Mouse (Mus musculus): ENCODE measurements around the gene Rrp36.

Gene Rrp36

DNA sequence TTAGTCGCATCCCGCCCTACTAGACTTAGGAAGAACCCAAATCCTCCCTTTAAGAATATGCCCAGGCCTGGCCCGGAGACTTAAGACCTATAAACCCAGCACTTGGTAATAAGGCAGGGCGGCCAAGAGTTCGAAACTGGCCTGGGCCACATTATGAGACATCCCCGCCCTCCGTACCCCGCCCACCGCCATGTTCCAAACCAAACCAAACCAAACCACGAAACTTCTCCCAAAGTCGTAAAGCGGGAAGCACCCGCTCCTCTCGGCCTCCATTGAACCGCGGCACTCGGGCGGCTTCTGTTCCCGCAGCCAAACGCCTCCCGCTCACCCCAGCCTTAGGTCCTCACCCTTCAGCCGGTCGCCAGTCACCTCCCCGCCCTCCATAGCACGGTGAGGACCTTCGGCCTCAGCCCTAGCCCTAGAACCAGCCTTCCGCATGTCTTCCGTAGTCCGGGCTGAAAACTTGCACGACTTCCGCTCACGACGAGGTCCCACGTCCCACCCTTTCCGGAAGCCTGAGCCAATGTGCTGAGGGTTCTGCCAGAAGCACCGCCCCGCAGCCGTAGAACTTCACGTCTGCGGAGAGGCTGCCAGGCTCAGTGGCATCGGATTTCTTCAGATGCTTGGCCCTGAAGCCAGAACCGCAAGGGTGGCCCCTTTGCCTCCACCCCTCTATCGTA, at the start of gene Rrp36:
Rrp36 (minus strand) TSS at position 503 of the 680 bp plus-strand sequence.
- DNase-seq (ENCODE audit: inconsistent ontology term): peak; percentile 93

DNA sequence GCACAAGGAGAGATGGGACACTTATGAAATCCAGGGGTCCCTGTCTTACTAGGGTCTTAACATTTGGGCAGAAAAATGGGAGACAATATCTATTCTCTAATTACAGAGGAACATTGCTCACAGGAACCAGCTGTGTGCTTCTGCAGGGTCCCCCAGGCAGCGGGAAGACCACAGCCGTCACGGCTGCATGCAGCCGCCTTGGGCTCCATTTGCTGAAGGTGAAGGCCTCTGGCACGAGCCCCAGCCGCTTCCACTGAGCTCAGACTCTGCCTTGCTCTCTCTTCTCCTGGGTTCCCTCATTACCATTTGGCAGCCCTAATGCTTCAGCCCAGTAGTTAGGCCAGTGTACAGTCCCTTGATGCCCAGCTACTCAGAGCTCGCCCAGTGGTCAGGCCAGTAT, 46.9 kb upstream of the Rrp36 start:
- no peak for DNase-seq (ENCODE audit: inconsistent ontology term)

DNA sequence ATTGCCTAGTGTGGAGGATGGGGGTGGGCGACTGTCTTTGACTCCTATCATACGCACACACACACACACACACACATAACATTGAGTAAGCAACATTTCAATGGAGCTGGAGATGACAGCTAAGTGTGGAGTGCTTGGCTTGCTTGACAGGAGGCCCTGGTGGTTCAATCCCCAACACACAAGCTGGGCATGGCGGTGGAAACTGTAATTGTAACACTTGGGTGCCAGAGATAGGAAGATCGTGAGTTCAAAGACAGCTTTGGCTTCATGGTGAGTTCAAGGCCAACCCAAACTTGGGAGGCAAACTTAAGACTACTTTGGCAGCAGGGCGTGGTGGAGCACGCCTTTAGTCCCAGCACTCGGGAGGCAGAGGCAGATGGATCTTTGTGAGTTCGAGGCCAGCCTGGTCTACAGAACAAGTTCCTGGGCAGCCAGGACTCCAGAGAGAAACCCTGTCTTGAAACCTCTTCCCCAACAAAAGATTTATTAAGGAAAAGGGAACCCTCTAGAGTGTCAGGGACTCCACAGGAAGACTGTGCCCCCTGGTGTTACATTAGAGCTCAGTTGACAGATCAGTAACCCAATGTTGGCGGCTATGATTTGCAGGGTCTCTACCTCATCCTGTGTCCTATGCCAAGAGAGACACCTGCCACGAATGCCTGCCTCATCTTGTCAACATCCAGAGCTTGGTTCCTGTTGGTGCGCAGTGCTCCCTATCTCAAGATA, 40.8 kb upstream of the Rrp36 start:
- DNase-seq (ENCODE audit: inconsistent ontology term): no peak

DNA sequence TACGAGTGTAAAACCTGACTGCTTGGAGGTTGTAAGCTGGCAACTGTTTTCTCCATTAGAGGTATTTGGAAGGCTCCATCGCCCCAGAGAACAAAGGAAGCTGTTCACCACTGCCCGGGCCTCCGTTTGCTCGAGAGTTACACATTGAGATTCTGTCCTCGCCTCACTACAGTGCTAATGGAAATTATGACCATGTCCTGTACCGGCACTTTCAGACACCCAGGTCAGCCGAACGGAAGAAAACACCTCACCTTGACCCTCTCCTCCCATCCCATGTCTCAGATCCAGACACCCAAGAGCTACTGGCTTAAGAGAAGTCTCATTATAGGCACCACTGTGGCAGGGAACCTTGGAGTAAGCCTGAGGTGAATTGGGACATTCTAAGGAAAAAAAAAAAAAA, 39.7 kb upstream of the Rrp36 start:
- DNase-seq (ENCODE audit: inconsistent ontology term): no peak

DNA sequence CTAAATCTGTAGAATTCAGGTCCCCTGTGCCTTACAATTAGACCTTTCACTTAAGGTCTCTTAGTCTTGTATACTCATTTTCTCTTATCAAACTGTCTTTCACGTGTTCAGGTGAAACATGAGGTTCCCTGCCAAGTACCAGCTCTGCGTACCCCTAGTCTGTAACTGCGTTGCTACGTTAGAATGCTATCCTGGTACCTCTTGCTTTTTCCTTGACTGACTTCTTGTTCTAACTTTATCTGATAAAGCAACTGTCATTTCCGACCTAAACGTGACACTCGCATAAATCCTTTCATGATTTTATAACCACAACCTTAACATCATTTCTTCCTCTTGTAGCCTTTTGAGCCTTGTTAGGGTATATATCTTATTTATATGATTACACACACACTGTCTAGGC, 38.3 kb upstream of the Rrp36 start:
- no peak for DNase-seq (ENCODE audit: inconsistent ontology term)

DNA sequence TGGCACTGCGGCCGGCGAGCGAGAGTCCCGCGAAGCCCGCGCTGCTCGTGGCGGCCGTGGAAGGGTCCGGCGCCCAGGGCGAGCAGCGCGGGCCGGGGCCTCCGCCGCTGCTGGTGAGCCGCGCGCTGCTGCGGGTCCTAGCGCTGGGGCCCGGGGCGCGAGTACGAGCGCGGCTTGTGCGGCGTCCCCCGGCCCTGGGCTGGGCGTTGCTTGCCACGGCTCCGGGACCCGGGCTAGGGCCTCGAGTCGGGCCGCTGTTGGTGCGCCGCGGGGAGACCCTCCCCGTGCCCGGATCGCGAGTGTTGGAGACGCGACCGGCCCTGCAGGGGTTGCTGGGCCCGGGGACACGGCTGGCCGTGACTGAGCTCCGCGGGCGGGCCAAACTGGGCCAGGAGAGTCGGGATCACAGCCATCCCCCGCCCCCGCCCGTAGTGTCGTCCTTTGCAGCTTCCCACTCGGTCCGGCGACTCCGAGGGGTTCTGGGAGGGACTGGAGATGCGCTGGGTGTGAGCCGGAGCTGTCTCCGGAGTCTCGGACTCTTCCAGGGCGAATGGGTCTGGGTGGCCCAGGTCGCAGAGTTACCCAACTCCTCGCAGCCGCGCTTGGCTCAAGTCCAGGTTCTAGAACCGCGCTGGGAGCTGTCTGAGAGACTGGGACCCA, 37.6 kb upstream of the Rrp36 start:
- DNase-seq (ENCODE audit: inconsistent ontology term): peak; percentile 67

DNA sequence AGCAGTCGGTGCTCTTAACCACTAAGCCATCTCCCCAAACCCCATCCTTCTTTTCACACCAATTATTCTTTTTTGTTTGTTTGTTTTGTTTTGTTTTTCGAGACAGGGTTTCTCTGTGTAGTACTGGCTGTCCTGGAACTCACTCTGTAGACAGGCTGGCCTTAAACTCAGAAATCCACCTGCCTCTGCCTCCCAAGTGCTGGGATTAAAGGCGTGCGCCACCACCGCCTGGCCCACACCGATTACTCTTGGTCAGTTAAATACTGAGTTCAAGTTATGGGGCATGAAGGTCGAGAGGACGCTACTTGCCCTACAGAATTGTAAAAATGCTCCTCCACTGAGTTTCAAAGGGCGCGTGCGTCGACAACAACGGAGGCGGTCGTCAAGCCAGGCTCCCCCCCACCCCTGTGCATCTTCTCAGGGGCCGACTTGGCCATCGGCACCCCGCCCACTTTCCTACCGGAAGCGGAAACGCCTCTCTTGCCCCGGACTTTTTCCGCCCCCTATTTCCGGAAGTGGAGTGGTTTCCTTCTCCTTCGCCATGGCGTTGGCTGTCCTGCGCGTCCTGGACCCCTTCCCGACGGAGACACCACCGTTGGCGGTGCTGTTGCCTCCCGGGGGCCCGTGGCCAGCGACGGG, 36.9 kb upstream of the Rrp36 start, which contains the start of gene Pex6:
Pex6 (plus strand) TSS at position 505 of the 639 bp plus-strand sequence.
- peak; percentile 94 for DNase-seq (ENCODE audit: inconsistent ontology term)

DNA sequence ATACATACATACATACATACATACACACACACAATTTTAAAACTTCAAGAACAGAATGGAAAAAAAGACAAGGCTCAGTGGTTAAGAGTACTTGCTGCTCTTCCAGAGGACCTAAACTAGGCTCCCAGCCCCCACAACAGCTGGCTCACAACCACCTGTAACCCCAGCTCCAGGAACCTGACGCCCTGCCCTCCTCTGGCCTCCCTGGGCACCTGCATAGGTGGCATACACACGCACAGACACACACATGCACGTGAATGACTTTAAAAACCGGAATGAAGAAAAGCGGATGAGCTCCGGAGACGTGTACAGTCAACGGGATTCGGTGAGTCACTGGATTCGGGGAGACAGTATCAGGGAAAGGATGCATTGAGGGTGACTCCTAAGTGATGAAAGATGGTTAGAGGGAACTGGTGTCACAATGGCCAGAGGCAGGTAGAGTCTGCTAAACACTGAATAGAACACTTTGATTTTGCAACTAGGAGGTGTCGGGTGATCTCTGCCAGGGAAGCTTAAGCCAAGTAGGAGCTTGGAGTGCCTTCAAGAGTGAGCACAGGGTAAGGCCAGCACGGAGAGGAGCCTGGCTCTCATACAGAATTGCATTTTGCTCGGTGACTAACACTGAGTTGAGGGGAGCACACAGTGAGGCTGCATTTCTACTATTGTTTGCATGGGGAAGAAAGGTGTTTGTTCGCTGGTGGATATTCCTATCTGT, 32.4 kb upstream of the Rrp36 start:
- no peak for DNase-seq (ENCODE audit: inconsistent ontology term)

DNA sequence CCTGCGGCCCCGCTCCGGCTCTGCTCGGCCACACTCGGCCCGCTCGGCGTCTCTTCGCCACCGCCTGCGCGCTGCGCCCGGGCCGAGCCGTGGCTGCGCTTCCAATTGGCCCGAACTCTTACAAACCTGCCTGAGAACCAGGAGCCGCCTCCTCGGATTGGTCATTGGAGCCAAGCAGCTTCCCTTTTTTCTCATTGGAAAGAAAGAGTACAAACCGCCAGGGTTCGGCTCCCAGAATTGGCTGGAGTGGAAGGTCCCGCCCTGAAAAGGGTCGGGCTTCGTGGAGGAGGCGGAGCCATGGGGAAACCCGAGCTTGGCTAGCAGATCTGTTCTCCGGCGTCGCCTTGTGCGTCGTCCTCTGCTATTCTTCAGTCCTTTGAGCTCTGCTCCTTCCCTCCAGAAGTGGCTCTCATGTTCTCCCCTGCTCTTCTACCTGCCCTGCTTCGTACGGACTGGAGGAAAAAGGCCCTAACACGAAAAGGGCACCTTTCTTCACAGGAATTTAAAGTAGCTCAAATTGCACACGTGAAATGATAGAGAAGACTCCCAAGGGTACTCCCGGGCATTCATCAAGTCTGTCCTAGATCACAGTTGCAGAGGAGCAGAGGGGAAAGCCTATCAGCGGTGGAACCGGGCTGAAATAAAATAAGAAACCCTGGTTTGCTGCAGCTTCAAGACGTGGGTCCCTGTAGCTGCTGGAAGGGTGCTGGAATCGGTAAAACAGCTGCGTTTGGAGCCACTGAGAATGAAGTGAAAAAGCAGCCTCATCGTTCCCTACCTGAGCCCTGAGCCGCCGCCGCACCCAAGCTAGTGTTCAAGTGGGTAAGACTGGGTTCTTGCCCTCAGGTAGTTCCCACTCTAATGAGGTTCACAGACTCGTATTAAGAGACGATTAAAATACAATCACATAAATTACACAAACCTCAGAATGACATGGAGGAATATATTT, 31.0 kb upstream of the Rrp36 start, which contains the start of gene Ppp2r5d:
Ppp2r5d (minus strand) TSS at position 225 of the 949 bp plus-strand sequence.
- peak; percentile 99 for DNase-seq (ENCODE audit: inconsistent ontology term)

DNA sequence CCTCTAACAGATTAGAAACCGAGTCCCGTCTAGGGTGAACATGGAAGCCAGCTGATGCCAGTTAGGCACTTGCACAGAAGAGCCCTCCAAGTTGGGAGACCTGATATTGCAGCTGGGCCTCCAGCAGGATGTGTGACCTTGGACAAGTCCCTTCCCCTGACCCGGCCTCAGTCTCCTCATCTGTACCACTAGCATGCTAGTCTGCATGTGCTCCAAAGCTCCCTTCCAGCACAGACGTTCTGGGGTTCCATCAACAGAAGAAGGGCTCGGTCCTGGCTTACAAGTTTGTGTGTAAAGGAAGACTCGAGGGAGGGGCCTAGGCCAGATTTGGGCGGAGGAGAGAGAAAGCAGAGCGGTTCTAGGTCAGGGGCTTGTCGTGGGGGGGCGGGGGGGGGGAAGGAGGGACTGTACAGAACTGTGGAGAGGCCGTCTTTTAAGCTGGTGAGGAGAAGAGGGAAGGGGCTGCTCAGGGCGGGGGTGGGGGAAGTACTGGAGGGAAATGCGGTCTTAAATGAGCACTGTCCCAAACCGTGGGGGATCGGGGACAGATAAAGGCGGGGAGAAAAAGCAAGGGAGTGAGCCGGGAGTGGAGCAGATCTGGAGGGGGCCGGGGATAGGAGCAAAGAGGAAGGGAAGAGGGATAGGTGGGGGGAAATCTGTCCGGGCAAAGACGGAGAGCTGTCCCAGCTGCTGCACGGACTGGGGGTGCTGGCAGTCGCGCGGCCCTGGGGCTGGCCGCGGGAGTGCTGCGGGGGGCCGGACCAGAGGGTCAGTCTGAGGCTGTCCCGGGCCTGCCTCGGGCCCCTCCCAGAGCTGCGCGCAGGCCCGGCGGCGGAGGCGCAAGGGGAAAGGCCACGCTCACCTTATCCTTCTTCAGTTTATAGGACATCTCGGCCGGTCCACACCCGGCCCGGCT, 30.1 kb upstream of the Rrp36 start:
- DNase-seq (ENCODE audit: inconsistent ontology term): peak; percentile 14

DNA sequence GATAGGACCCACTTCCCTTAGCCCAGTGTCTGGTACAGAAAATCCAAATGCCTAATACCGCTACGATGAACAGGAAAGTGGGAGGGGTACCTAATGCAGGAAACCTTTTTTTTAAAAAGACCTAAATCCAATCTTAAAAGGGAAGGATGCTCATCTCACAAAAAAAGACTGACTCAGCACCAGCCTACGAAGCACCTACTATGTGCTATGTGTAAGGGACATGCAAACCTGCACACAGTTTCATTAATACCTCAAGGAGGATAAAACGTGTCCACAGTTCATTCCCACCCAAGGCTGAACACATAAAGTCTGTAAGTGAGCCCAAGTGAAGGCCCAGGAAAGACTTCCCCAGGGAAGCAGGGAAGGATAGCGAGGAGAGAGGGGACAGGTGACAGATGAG, 28.4 kb upstream of the Rrp36 start:
- DNase-seq (ENCODE audit: inconsistent ontology term): no peak

DNA sequence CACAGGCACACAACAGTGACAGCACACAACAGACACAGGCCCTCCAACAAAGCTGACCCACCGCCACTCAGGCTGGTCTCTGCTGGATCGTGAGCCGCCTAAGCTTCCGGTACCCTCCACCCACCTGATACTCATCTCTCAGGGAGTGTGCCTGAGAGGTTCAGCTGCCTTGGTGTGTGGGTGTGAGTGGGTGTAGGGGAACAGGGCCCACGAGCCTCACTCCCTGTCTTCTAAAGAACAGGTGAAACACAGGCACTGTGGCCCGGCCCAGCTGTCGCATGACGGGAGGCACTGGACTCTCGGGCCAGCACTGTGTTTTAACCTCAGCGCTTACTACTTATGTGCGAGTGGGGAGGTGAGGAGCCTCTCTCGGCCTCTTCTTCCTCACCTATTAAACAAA, 27.9 kb upstream of the Rrp36 start:
- no peak for DNase-seq (ENCODE audit: inconsistent ontology term)

DNA sequence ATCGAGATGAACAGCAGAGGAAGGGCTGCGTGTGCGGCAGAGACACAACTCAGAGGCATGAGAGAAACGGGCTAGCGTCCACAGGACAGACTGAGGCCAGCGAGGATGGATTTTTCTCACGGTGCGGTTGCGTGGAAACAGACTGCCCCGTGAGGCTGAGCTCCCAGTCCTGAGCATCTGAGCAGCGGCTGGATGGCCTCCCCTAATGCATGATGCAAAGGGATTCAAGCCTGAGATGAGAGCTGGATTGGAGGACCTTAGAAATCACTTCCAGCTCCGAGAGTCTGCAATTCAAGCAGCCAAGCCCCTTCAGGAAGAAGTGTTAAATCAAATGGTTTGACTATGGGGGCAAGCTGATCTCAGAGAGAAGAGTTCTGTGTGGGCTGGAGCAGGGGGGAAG, 27.3 kb upstream of the Rrp36 start:
- no peak for DNase-seq (ENCODE audit: inconsistent ontology term)

DNA sequence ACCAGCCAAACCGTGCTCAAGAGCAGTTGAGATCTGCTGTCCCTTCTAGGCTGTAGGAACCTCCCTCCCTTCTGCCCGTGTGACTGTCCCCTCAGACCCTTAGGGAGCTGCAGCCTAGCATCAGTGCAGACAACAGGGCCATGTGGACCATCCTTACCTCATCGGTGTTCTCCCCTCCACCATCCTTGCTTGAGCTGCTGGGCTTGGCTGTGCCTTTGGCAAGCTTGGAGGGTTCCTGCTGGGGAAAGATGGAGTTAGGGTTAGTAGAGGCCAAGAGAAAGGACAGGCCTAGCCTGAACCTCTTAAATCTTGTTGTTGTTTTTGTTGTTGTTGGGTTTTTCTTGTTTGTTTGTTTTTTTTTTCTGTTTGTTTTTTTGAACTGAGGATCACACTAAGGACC, 25.8 kb upstream of the Rrp36 start:
- DNase-seq (ENCODE audit: inconsistent ontology term): no peak

DNA sequence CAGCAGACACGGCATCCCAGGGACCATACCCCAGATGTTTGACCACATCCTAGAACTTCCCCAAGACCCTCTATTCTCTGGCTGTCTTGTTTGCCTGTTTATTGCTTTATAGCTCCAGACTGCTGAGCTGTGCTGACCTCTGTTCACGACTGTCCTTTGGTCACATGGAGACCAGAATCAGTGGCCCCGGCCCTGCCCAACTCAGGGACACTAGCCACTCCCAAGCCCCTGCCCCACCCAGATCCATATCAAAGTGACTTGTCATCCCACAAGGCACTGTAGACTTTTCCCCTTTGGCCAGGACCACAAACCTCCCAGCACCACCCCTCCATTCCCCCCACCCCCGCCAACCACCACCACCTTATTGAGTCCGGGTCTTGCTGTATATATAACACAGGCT, 25.1 kb upstream of the Rrp36 start:
- DNase-seq (ENCODE audit: inconsistent ontology term): no peak

DNA sequence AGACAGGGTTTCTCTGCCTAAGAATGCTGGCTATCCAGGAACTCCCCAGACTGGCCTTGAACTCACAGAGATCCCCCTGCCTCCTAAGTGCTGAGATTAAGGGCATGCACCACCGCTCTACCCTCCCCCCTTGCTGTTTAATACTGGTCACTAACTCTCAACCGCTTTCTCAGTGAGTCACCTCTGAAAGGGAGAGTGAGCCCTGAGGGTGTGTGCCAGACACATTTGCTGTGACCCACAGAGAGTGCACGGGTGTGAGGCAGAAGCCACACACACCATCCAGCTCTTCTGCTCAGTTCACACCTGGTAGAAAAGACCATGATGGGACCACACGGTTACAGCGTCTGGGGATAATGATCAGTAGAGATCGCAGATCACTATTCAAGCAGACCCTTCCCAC, 24.4 kb upstream of the Rrp36 start:
- peak; percentile 45 for DNase-seq (ENCODE audit: inconsistent ontology term)

DNA sequence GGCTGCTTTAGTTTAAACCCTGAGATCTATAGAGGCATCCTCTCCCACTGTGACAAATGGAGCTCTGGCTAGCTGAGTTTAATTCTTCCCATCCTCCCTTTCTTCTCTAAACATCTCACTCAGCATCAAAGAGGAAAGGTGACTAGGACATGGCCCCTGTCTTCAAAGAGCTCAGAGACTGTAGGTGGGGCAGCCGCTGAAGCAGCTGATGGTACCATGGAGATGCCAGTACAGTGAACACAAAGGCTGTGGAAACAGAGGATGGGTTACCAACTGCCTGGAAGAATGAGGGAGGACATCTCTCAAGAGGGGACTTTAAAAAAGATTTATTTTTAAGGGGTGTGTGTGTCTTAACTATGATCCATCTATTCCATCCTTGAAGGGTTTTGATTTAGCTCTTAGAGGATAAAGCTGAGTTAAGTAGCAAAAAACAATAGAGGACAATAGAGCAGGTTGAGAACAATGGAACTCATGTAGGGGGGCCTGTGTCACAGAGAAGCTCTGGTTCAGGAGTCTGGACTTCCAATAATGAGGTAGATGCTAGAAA, 20.4 kb upstream of the Rrp36 start:
- no peak for DNase-seq (ENCODE audit: inconsistent ontology term)

DNA sequence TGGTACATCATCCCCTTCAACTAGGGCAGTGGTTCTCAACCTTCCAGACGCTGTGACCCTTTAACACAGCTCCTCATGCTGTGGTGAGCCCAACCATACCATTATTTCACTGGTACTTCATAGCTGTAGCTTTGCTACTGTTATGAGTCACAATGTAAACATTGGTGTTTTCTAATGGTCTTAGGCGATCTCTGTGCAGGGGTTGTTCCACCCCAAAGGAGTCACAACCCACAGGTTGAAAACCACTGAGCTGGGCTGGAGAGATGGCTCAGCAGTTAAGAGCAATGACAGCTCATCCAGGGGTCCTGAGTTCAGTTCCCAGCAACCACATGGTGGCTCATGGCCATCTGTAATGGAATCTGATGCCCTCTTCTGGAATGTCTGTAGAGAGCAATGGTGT, 17.2 kb upstream of the Rrp36 start:
- no peak for DNase-seq (ENCODE audit: inconsistent ontology term)

DNA sequence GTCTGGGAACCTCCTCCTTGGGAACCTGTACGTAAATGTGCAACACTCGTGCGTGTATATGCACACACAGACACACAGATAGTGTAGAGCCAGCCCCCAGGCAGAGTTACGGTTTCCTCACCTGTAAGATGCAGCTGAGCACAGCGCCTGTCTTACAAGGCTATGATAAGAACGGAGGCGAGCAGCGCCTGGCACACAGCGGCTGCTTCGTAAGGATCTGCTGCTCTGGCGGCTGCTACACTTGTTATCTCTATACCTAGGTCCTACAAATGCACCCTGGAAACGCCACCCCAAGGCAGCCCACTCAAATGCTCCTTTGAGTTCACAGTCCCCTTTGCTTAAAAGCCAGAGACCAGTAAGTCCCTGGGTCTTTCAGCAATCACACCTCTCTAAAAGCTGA, 16.5 kb upstream of the Rrp36 start:
- DNase-seq (ENCODE audit: inconsistent ontology term): no peak
